Mouse (Mus musculus) CH12.LX (cell line): Measurements from ENCODE around the gene Aldh4a1.

ENCODE experiments used
- CTCF ChIP-seq, 2 experiments: IDR thresholded peaks in 1 of 2; conservative IDR thresholded peaks in 1 of 2; 2 replicates each; pipeline ENCODE4 v1.5.1; 2011 to 2012; ENCODE audit warnings: low read depth in 2 of 2, low read length in 2 of 2, improper control_type of control experiment in 1 of 2, inconsistent platforms in 1 of 2, mild to moderate bottlenecking in 1 of 2, moderate library complexity in 1 of 2
- ETS1 ChIP-seq: conservative IDR thresholded peaks from 2 replicates; pipeline ENCODE4 v1.6.1; 2012; ENCODE audit warnings: low read depth, mild to moderate bottlenecking, inconsistent platforms, low read length, improper control_type of control experiment, moderate library complexity
- JUND ChIP-seq: conservative IDR thresholded peaks from 2 replicates; pipeline ENCODE4 v1.6.1; 2011; ENCODE audit warnings: low read depth, low read length, improper control_type of control experiment
- MAFK ChIP-seq: IDR thresholded peaks from 2 replicates; pipeline ENCODE4 v1.6.1; 2011; ENCODE audit warnings: low read length, improper control_type of control experiment; ENCODE audit not compliant: insufficient replicate concordance
- MAX ChIP-seq: IDR thresholded peaks from 2 replicates; pipeline ENCODE4 v1.6.1; 2011; ENCODE audit warnings: low read length, improper control_type of control experiment
- PAX5 ChIP-seq: IDR thresholded peaks from 2 replicates; pipeline ENCODE4 v1.6.1; 2012; ENCODE audit warnings: low read length, inconsistent platforms, mixed read lengths
- POLR2A ChIP-seq: IDR thresholded peaks from 2 replicates; pipeline ENCODE4 v1.6.1; 2011; ENCODE audit warnings: low read depth, mild to moderate bottlenecking, improper control_type of control experiment, low read length
- RAD21 ChIP-seq: IDR thresholded peaks from 2 replicates; pipeline ENCODE4 v1.6.1; 2011; ENCODE audit warnings: low read depth, mild to moderate bottlenecking, low read length, improper control_type of control experiment, moderate library complexity
- TBP ChIP-seq: conservative IDR thresholded peaks from 2 replicates; pipeline ENCODE4 v1.6.1; 2011; ENCODE audit warnings: low read depth, low read length, improper control_type of control experiment
- TCF12 ChIP-seq: IDR thresholded peaks from 2 replicates; pipeline ENCODE4 v1.6.1; 2014; ENCODE audit warnings: low read depth, mild to moderate bottlenecking, inconsistent platforms, low read length, improper control_type of control experiment
- USF1 ChIP-seq: IDR thresholded peaks from 2 replicates; pipeline ENCODE4 v1.6.1; 2014; ENCODE audit warnings: low read depth, mild to moderate bottlenecking, inconsistent platforms, low read length, improper control_type of control experiment
- ZC3H11A ChIP-seq: IDR thresholded peaks from 2 replicates; pipeline ENCODE4 v1.6.1; 2012; ENCODE audit warnings: low read depth, mild to moderate bottlenecking, inconsistent platforms, low read length, improper control_type of control experiment
- ZMIZ1 ChIP-seq: IDR thresholded peaks from 2 replicates; pipeline ENCODE4 v1.6.1; 2012; ENCODE audit warnings: low read depth, mild to moderate bottlenecking, inconsistent platforms, low read length, improper control_type of control experiment

DNA sequence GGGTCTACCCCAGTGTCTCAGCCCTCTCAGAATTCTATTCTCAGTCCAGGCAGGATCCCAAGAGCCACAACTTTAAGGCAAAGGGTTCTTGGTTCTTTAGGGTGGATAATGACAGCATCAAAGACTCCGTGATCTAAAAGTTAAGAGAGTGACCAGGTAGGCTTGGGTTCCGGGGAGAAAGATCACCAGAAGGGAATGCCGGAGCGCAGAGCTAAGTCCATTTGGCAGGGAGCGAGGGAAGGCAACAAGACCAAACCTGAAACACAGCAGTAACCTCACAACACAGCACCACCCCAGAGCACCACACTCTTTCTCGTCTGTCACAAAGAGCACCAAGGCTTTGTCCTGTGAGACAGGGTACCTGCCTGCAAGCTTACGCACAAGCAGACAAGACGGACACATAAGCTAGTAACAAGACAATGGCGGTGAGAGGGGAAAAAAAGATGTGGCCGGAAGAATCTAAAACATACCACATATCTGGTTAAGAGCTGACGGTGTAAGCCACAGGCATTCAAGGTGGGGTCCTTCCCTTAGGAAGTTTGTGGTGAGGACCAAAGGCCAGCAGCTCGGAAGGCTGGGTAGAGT lies 49.6 kb upstream of the Aldh4a1 start:
- TF ChIP-seq USF1 (no peak), ZC3H11A (no peak), MAX (no peak), RAD21 (no peak), TCF12 (no peak), CTCF (conservative IDR thresholded peaks at IDR 0.05 in 1 of 2, IDR thresholded peaks at IDR 0.05 in 1 of 2; ENCODE audit: low read depth in 2 of 2, low read length in 2 of 2) (no peak), PAX5 (no peak), MAFK (no peak), TBP (no peak), ETS1 (no peak), POLR2A (no peak), ZMIZ1 (no peak), JUND (no peak)
